Mouse (Mus musculus) heart, embryonic 14.5 days (tissue): ENCODE results near the gene Mapk3. TPM values are rescaled to one million over a fixed set of nuclear protein-coding genes. Genes with fewer than 3 reads are reported as not detected.

Source experiments
- ATAC-seq: fragments of 200-750 bp; cut with Nextera tagmentation; 2 replicates; pipeline ENCODE4 v1.8.0; 2017; ENCODE audit warnings: low read depth, moderate TSS enrichment; ENCODE audit not compliant: insufficient number of reproducible peaks, insufficient read depth, low FRiP score
- H3K27ac ChIP-seq, 2 experiments: fragments of 200-500 bp in 1 of 2; fragments of 300-500 bp in 1 of 2; sonication (generic) in 1 of 2; replicated peaks in 1 of 2; 2 replicates each; pipeline ENCODE4 v1.5.1; 2012 to 2014; ENCODE audit warnings: low read depth in 2 of 2, low read length in 2 of 2, control low read depth in 1 of 2, mild to moderate bottlenecking in 1 of 2, mixed read lengths in 1 of 2; ENCODE audit not compliant: control insufficient read depth in 1 of 2, insufficient read depth in 1 of 2
- H3K27me3 ChIP-seq: fragments of 300-500 bp; sonication (generic); 2 replicates; pipeline ENCODE4 v1.6.1; 2014; ENCODE audit warnings: mild to moderate bottlenecking, low read length, control low read depth; ENCODE audit not compliant: control insufficient read depth, insufficient read depth
- H3K36me3 ChIP-seq: fragments of 300-500 bp; sonication (generic); 2 replicates; pipeline ENCODE4 v1.6.1; 2014; ENCODE audit warnings: mild to moderate bottlenecking, control low read depth, low read length, mixed read lengths; ENCODE audit not compliant: control insufficient read depth, insufficient read depth
- H3K4me1 ChIP-seq, 2 experiments: fragments of 200-500 bp in 1 of 2; fragments of 300-500 bp in 1 of 2; sonication (generic) in 1 of 2; 2 replicates each; pipeline ENCODE4 v1.6.1; 2012 to 2014; ENCODE audit warnings: low read length in 2 of 2, control low read depth in 1 of 2, mixed read lengths in 1 of 2; ENCODE audit not compliant: control insufficient read depth in 2 of 2, insufficient read depth in 2 of 2
- H3K4me2 ChIP-seq: fragments of 300-500 bp; sonication (generic); 2 replicates; pipeline ENCODE4 v1.6.1; 2014; ENCODE audit warnings: mild to moderate bottlenecking, low read length
- H3K4me3 ChIP-seq, 2 experiments: fragments of 200-500 bp in 1 of 2; fragments of 300-500 bp in 1 of 2; sonication (generic) in 1 of 2; 2 replicates each; pipeline ENCODE4 v1.5.1; 2012 to 2014; ENCODE audit warnings: low read length in 2 of 2, mild to moderate bottlenecking in 2 of 2, control low read depth in 1 of 2, low read depth in 1 of 2, moderate library complexity in 1 of 2; ENCODE audit not compliant: control insufficient read depth in 1 of 2, insufficient read depth in 1 of 2
- H3K9ac ChIP-seq: fragments of 300-500 bp; sonication (generic); 2 replicates; pipeline ENCODE4 v1.6.1; 2014; ENCODE audit warnings: mild to moderate bottlenecking, low read length
- H3K9me3 ChIP-seq: fragments of 300-500 bp; sonication (generic); 2 replicates; pipeline ENCODE4 v1.6.1; 2016; ENCODE audit warnings: low read length, control low read depth; ENCODE audit not compliant: control insufficient read depth
- WGBS: fragments of 180-500 bp; shearing (Covaris S2); extraction: QIAGEN DNeasy Blood & Tissue Kit; methylation state at CpG from one replicate; pipeline ENCODE4 v1.1.7; 2014; 5-methylcytosine and 5-hydroxymethylcytosine counted together
- polyA plus RNA-seq: library from polyadenylated mRNA; unstranded; fragments of >200 nt; fragmentation: Nextera tagmentation; extraction: Ambion mirVana; gene quantifications from 2 replicates; pipeline ENCODE4 v1.2.1, GENCODE M21; 2014

Mapk3 gene
- polyA plus RNA-seq, 1 experiment from 2014 or later: 57.3 TPM

DNA sequence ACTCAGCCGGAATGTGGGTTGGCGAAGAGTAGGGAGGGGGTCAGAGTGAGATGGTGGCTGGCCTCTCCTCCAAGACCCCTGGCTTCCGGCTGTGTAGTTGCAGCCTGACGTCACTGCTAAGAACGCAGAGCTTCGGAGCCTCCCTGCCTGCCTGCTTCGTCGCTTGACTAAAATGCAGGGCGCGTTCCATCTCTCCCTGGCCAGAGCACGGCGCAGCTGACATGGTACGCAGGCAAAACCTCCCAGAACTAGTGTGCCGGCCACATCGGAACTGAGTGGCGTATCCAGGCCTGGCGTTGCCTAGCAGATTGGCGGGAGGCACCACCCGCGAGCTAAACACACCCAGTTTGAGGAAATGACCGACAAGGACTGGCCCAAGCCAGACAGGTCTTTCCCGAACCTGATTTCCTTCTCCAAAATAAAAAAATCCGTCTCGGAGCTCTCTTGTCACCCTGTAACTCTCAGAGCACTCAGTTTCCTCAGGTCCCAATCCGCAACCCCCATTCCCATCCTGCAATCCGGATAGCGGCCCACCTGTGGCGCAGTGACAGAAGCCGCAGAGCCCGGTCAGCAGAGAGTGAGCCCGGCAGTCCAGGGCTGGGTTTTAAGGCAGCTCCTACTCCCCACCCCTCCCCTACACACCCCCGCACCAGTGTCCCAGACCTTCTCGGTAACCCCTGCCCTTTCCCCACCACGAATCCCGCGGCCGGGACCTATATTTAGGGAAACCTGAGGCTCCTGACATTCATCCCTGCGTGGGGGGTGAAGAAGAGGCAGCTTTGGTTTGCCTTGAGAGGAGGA is 40.3 kb downstream of the Mapk3 start:
- H3K9me3 ChIP-seq: no peaks in the 10 kb centered on the region
- peak; percentile 86 for ATAC-seq
- peak overlapping the region; percentile 57 to 72 for H3K4me3 ChIP-seq
- peak overlapping the region; percentile 100 for H3K27ac ChIP-seq
- WGBS: 1% methylated on average over 37 of the region's 38 CpGs
- H3K27me3 ChIP-seq: no peaks in the 10 kb centered on the region
- peak overlapping the region; percentile 90 for H3K4me2 ChIP-seq
- H3K9ac ChIP-seq: peak overlapping the region; percentile 89
- H3K36me3 ChIP-seq: peaks cover 48% of the 10 kb centered on the region
- peaks cover 13 to 25% of the 10 kb centered on the region in 2 experiments for H3K4me1 ChIP-seq

DNA sequence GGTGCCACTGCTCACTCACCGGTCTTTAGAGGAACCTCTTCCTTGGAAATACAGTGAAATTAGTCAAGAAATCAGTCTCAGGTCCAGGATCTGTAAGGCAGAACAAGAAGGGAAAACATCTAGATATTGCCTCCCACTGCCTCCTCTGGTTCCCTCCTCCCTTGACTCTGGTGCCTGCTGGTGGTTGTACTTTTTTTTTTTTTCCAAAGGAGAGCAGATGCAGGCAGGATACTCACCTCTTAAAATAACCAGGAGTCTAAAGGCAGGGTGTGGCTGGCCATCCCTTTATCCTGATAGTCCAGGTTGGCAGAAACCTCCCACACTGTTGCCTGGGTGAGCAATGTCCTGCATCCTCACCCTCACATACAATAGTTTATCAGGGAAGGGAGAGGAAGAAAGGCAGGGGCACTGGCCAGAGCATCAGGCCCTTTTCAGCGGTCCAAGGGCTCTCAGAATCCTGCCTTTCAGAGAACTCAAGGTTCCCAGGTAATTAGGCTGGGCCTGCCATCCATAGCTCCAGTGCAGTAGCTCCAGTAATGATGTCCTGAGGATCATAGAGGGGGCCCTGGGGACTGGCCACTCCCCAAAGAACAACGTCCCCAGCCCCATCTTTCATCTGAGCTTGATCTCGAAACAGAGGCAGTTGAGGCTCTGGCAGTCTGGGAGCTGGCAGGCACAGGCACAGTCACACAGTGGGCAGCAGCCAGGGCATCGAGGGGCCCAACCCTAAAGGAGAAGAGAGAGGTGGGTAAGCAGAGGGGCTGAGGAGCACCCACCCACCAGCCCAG is 41.1 kb downstream of the Mapk3 start:
- WGBS: 45% methylated on average over 5 of the region's 5 CpGs
- Histone ChIP-seq H3K4me3 (peak overlapping the region; percentile 57 to 72), H3K4me2 (peak overlapping the region; percentile 90), H3K36me3 (peaks cover 43% of the 10 kb centered on the region), H3K9me3 (no peaks in the 10 kb centered on the region), H3K4me1 (peaks cover 13 to 25% of the 10 kb centered on the region in 2 experiments), H3K27ac (peak overlapping the region; percentile 100), H3K9ac (peak overlapping the region; percentile 89), H3K27me3 (no peaks in the 10 kb centered on the region)
- no peak for ATAC-seq

DNA sequence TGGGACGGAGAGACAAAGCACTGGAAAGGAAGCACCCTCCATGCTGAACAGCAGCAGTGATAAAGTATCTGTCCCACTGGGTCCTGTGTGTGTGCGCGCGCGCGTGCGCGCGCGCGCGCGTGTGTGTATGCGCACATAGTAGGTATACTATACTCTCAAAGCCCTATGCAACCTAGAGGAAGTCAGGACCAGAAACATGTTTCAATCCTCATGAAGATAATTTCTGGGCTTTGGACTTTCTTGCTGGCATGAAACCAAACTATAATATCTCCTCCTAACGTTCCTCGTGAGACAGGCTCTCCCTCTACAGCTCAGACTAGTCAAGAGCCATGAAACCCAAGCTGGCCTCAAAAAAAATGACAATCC is 41.6 kb downstream of the Mapk3 start:
- no peaks in the 10 kb centered on the region for H3K9me3 ChIP-seq
- no peaks in the 10 kb centered on the region for H3K27me3 ChIP-seq
- H3K4me1 ChIP-seq: peaks cover 13 to 25% of the 10 kb centered on the region in 2 experiments
- no peak overlapping the region for H3K4me3 ChIP-seq
- peak overlapping the region; percentile 89; the same call in 1 of the 2 replicates for H3K9ac ChIP-seq
- peaks cover 39% of the 10 kb centered on the region for H3K36me3 ChIP-seq
- WGBS: 94% methylated on average over 16 of the region's 16 CpGs
- no peak overlapping the region for H3K4me2 ChIP-seq
- ATAC-seq: no peak
- H3K27ac ChIP-seq: no peak overlapping the region

DNA sequence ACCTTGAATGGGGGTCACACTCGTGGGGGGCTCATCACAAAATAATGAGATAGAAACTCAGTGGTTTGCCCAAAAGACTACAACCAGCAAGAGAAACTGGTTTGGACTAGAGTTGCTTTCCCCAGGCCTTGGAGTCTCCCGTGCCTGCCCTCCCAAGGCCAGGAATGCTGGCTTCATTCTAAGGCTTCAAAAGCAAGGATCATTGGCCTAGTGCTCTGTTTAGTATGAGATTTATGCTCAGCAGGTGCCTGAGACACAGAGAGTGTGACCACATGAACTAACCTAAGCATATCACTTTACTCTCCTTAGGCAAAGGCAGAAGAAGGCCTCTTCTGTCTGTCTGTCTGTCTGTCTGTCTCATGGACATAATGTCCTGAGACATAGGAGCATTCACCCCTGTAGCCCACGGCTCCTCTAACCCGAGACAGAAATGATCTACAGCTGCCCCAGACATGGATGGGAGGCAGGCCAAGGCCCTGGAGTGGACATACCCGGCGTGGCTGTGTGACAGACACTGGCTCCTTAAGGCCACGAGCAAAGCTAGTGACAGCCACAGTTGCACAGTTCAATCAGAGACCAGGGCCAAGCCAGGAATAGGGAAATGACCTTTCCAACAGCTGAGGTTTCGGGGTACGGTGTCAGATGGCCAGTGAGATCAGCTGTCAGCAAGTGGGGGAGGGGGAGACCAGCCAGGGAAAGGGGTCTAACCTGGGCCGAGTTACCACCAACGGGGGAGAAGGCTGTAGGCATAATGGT is 42.9 kb downstream of the Mapk3 start:
- Histone ChIP-seq H3K27ac (no peak overlapping the region), H3K4me3 (no peak overlapping the region), H3K27me3 (no peaks in the 10 kb centered on the region), H3K4me2 (no peak overlapping the region), H3K4me1 (peaks cover 12 to 14% of the 10 kb centered on the region in 2 experiments), H3K36me3 (peaks cover 29% of the 10 kb centered on the region), H3K9me3 (no peaks in the 10 kb centered on the region), H3K9ac (no peak overlapping the region)
- WGBS: 77% methylated on average over 11 of the region's 11 CpGs
- ATAC-seq: no peak

DNA sequence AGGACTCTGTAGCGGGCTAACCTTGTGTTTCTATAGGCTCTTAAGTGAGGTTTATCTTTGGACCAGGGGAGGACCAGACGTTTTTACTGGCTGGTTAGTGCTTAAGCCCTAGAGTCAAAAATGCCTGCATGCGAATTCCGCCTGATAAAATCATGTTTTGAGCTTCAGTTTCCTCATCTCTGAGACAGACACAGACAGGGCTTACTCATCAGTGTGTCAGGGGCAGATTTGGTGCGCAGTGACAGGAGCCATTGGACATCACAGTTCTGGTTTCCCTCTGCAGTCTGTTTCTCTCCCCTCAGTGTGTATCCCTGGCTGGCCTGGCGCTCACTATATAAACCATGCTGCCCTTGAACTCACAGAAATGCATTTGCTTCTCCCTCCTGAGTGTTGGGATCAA is 43.8 kb downstream of the Mapk3 start:
- no peaks in the 10 kb centered on the region for H3K9me3 ChIP-seq
- no peak for ATAC-seq
- H3K36me3 ChIP-seq: peaks cover 25% of the 10 kb centered on the region
- H3K4me1 ChIP-seq: peaks cover 12 to 21% of the 10 kb centered on the region in 2 experiments
- no peaks in the 10 kb centered on the region for H3K27me3 ChIP-seq
- H3K27ac ChIP-seq: no peak overlapping the region
- no peak overlapping the region for H3K4me3 ChIP-seq
- no peak overlapping the region for H3K9ac ChIP-seq
- no peak overlapping the region for H3K4me2 ChIP-seq
- WGBS: 87% methylated on average over 6 of the region's 6 CpGs

DNA sequence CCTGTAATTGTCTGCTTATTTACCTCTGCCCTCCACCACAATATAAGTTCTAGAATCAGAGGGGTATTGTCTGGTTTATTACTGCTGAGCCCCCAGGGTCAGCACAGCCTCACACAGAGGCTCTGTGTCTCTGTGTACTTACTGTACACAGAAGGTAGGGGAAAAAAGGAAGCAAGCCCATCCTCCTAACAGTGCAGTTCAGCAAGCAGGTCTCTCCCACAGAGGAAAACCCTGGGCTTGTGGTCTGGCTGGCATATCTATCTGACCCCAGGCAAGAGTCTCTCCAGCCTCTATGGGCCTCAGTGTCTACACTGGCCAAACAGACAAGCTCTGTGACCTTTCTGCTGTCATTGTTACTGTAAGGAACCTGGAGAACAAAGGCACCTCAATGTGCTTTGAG is 44.4 kb downstream of the Mapk3 start:
- ATAC-seq: no peak
- Histone ChIP-seq H3K27me3 (no peaks in the 10 kb centered on the region), H3K9me3 (no peaks in the 10 kb centered on the region), H3K9ac (no peak overlapping the region), H3K36me3 (peaks cover 25% of the 10 kb centered on the region), H3K27ac (no peak overlapping the region), H3K4me2 (no peak overlapping the region), H3K4me3 (no peak overlapping the region), H3K4me1 (peaks cover 12 to 26% of the 10 kb centered on the region in 2 experiments)

DNA sequence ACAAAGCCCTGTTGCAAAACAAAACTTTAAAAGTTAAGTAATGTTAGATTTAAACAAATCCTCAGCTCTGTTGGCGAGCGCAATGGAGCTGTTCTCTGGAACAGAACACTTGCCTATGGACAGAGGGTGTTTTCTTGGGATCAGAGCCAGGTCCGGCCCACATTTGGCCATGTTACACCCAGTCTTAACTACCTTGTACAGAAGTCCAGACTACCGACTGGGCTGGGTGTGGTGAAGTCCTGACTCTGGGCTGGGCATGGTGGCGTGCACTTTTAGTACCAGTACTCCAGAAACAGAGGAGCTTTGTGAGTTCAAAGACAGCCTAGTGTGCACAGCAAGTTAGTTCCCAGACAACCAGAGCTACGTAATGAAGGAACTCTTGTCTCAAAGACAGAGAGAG is 47.6 kb downstream of the Mapk3 start:
- peaks cover 25% of the 10 kb centered on the region for H3K36me3 ChIP-seq
- no peak overlapping the region for H3K9ac ChIP-seq
- 64% methylated on average over 6 of the region's 6 CpGs for WGBS
- no peaks in the 10 kb centered on the region for H3K27me3 ChIP-seq
- peaks cover 4 to 17% of the 10 kb centered on the region in 2 experiments; a peak in 3 of 4 replicates for H3K4me1 ChIP-seq
- H3K9me3 ChIP-seq: no peaks in the 10 kb centered on the region
- no peak for ATAC-seq
- no peak overlapping the region for H3K4me2 ChIP-seq
- no peak overlapping the region for H3K27ac ChIP-seq
- no peak overlapping the region for H3K4me3 ChIP-seq
